Mouse (Mus musculus) cerebellum, postnatal 10 days (tissue): ENCODE data around the gene Dcaf1.

ENCODE experiments used
- DNase-seq, 2 experiments: peaks; one replicate each; pipeline ENCODE4 v3.0.0; 2021; ENCODE audit warnings: mixed read lengths in 2 of 2

The Dcaf1 gene

DNA sequence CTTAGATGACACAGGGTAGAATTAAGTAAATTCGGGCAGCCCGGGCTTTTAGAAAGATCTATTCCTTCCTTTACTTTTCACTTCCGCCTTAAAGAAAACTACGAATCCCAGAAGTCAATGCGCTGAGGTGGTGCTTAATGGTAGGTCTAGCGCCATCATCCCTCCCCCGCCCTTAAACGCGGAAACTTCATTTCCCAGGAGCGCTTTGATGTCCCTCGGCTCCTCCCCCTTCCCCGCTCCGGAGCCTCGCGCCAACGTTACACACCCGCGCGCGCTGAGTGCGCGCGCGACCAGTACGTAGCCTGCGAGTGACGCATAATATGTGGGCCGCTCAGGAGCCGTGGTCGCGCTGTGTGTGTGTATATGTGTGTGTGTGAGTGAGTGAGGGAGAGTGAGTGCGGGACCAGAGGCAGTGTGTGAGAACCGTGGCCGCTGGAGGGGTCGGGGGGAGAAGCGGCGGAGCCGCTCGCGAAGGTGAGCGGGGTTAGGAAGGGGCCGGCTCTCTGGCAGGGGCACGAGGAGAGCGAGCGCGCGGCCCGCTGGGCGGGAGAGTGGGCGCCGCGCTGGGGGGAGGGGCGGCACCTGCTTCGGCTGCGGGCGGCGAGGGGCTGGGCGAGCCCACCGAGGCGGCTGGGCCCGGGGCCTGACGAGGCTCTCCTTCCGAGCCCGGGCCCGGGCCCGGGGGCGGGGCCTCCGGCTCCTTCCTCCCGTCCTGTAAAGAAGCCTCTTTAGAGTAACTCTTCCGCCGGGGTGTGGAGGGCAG, at the start of gene Dcaf1:
Gene Dcaf1 (plus strand): TSS at position 257 of the 763 bp plus-strand sequence.
- DNase-seq: peak; percentile 97 to 98

GRCm38 (mm10) chr9:106776116-106776515, 45.6 kb upstream of the Dcaf1 start:
- no peak for DNase-seq

DNA sequence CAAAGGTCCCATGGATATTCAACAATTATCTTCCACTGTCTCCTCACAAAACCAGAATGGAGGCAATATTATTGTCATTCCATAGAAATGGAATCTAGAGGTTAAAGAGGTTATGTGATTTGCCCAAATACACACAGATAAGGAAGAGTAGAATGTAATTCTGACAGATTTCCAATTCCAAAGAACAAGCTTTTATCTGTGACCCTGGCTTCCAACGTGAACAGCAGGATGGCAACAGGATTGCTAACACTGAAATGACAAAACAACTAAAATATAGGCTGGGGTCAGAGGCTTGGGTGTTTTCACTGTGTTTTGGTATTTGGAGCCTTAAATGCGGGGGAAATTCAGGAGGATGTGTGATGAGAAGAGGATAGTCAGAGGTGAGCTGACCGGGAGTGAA, 44.3 kb upstream of the Dcaf1 start:
- no peak for DNase-seq

DNA sequence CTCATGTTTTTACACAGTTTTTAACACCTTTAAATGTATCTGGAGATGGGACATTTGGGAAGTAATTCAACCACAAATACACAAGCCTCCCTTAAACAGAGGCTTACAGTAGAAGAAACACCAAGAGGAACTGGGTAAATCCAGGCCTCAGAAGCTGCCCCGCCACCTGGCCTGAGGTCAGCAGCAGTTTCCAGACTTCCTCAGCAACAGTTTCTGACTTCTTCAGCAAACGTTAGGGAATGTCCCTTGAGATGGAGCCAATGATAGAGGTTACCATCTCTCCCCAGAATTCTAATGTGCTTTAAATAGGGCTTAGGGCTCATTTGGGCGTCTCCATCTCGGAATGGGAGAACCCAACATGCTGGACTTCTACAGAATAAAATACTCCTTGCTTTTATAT, 43.4 kb upstream of the Dcaf1 start:
- no peak for DNase-seq

GRCm38 (mm10) chr9:106780086-106780485, 41.6 kb upstream of the Dcaf1 start:
- no peak for DNase-seq

DNA sequence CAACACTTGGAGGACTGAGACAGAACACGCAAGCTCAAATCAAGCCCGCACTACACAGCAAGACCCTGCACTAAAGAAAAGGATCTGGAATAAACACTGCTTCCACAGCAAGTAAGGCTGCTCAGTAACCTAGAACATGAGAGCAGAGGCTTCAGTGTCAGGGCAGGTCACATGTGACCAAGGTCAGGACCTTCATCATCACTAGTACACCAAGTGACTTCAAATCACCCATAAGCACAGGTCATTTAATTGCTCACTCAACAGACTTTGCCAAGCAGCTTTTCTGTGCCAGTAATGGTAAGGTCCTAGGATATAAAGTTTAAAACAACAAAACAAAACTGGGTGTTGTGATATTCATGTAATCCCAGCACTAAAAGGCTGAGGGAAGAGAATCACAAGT, 38.1 kb upstream of the Dcaf1 start:
- no peak for DNase-seq

DNA sequence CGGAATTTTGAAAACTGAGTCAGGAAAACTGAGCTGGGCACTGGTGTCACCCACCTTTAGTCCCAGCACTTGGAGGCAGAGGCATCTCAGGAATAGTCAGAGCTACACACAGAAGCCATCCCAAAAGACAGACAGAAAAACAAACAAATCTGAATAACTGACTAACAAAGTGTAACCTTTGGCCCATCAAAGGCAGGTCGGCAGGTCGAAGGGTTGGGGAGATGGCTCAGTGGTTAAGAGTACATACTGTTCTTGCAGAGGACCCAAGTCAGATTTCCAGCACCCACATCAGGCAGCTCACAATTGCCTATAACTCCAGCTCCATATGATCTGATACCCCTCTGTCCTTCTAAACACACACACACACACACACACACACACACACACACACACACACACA, 36.5 kb upstream of the Dcaf1 start:
- no peak for DNase-seq

DNA sequence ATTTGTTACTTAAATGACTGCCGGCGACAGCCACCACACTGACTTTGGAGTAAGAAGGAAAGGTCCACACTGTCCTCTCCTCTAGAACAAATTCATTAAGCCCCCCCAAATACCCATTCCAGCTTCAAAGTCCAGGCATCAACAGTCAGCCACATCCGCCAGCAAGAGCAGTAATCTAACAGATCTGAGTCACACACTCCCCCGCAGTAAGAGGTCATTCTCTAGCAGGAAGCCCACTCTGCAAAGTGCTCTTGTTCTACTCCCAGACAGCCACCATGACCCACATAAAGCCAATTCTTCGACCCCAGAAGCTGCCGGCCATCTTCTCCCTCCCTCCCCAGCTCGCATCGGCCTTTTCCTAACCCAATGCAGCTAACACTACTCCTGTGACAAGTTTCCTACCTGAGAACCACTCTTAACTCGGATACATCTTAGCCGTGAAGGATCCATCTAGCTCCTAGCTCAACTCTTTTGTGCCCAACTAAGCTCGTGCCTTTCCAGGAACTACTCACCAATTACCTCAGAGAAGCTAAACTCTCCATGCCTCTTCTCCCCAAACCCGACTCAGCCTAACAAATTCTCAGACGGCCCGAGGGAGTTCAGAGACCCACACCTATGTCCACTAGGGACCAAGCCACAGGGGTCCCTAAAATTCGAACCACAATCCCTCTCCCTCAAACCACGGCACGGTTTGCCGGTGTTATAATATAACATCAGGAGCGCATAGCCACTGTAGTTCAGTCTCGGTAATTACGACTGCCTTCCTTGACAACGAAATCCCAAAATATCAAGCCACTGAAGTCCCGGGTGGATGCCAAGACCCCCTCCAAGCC, 33.5 kb upstream of the Dcaf1 start:
- no peak for DNase-seq

DNA sequence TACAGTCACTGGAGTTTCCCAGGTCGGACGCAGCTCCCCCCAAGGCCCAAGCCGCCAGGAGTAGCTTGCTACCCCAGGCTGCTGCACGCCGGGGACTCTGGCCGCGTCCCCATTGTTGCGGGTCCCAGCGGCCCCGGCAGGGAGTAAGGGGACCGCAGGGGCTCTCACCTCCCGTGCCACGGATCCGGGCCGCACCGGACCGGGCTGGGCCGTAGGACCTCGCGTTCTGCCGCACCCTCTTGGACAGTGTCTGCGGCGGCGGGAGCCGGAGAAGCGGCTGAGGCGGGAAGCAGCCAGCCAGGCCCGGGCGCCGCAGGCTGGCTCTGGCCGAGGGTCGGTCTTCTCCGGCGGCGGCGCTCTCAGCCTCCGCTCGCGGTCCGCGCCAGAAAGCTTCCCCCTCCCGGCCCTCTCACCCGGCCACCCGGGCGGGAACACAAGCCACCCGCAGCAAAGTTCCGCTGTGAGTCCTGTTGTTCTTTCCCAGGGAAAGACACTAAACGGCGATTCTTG, 32.8 kb upstream of the Dcaf1 start, which contains the start of gene Rad54l2:
Gene Rad54l2 (minus strand): TSS at position 383 of the 510 bp plus-strand sequence.
- DNase-seq: peak; percentile 92 to 94

- no peak for DNase-seq
Measured at GRCm38 (mm10) chr9:106789363-106789762, 32.3 kb upstream of the Dcaf1 start.

DNA sequence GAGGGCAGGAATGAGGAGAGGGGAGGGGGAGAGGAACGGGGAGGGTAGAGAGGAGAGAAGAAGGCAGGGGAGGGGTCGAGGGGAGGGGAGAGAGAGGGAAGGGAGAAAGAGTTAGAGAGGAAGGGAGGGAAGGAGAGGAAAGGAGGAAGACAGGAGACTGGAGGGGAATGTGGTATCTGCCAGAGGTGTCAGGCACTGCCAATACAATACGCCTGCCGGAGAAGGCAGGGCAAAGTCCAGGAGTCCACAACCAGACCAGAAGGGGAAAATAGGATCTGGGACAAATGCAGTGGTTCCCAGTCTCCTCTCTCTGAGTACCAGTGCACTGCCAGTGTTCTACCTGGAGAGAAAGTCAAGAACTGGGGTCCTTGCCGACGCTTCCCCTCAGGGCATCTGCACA, 30.8 kb upstream of the Dcaf1 start:
- DNase-seq: no peak

GRCm38 (mm10) chr9:106806503-106806902, 15.2 kb upstream of the Dcaf1 start:
- no peak for DNase-seq

- DNase-seq: no peak
Measured at GRCm38 (mm10) chr9:106818191-106818590, 3.5 kb upstream of the Dcaf1 start.

- DNase-seq: peak; percentile 64 to 68
Measured at GRCm38 (mm10) chr9:106819201-106819600, 2.5 kb upstream of the Dcaf1 start.

DNA sequence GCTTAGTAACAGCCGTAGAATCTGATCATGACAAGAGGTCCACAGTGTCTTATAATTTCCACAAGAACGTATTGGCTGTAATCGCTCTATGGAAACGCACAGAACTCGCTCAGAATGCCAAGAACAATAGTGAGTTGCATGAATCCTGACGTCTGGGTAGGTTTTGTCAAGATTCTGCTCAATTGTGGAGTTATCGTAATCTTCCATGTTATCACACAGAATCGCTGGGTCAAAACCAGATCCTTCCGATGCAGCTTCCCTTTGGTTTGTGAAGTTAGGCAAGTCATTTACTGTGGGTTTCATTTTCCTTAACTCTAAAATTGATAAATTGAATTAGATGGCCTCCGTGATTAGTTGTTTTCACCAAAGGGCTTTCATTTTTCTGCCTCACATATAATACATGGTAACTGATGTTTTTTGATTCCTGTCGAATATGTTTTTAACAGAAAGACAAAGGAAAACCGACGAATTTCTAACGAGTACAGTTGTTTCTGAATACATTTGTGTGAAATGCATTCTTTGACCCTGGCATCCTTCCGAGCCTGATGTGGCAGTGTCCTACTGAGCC, 540 bp upstream of the Dcaf1 start:
- peak; percentile 2 to 26 for DNase-seq

DNA sequence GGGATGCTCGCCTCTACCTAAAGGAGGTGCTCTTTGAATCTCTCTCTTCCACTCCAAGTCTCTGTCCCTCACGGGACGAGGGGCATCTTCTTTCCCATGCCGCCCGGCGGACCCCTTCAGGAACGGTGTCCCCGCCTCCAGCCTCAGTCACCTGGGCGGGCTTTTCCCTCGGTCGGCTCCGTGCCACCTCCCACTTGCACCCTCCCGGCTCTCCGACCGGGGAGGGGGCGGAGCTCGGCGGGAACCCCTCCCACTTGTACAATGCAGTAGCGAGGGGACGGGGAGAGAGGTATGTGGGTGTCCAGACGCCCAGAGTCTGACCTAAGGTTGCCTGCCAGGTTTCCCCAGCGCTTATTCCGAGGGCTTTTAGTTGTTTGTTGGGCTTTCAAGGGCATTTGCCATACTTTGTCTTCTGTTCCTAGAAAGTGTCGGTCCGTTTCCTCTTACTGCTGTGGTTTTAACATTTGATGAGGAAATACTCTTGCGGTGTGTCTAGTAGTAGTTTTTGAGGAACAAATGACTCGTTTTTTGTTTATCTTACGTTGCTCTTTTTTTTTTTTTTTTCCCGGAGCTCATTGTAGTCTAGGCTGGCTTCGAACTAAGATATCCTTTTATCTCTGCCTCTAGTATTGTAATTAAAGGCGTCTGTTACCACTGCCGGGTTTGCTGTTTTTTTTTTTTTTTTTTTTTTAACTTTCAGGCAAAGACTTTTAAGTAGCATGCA, 869 bp downstream of the Dcaf1 start:
- peak; percentile 88 to 91 for DNase-seq

GRCm38 (mm10) chr9:106840569-106840968, 18.9 kb downstream of the Dcaf1 start:
- DNase-seq: no peak

- DNase-seq: no peak
Measured at GRCm38 (mm10) chr9:106842800-106843199, 21.1 kb downstream of the Dcaf1 start.

GRCm38 (mm10) chr9:106856664-106857063, 35.0 kb downstream of the Dcaf1 start:
- no peak for DNase-seq

GRCm38 (mm10) chr9:106858036-106858435, 36.4 kb downstream of the Dcaf1 start:
- DNase-seq: no peak

DNA sequence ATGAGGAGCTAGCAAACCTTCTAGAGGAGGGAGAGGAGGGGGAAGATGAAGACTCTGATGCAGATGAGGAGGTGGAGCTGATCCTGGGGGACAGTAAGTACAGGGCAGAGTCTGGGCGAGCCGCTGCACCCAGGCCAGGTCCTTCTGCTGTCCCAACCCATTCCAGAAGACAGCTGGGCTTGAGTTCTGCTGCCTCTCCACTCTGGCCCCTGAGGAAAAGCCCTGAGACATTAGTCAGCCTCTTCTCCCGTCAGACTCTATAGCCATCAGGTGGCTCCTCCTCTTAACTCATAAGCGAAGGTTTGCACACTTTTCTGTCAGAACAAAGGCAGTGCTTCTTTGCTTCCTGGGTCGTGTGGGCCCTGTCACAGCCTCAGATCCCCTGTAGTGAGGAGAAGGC, 52.5 kb downstream of the Dcaf1 start:
- DNase-seq: no peak

- DNase-seq: no peak
Measured at GRCm38 (mm10) chr9:106876666-106877065, 55.0 kb downstream of the Dcaf1 start.

DNA sequence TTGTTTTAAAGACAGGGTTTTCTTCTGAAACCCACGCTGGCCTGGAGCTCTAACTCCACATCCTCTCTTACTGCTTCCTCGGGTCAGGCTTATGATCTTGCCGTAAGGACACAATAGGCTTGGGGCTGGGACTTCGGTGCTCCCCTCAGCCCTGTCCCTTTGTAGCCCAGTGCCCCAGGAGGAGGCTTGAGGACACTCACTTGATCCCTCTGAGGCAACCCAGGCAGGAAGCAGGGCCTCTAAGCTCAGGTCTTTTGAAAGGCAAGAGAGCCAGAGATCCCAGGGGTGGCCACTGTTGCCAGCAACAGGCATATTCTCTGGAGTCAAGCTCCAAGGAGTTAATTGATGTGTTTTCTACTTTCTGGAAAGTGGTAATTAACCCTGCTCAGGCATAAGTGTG, 57.8 kb downstream of the Dcaf1 start:
- DNase-seq: no peak
